Mouse (Mus musculus) urinary bladder, postnatal 10 days (tissue): ENCODE data around the gene Catsper2.

Experiments used
- DNase-seq: peaks from one replicate; pipeline ENCODE4 v3.0.0; 2022; ENCODE audit warnings: low spot score

The Catsper2 gene

DNA sequence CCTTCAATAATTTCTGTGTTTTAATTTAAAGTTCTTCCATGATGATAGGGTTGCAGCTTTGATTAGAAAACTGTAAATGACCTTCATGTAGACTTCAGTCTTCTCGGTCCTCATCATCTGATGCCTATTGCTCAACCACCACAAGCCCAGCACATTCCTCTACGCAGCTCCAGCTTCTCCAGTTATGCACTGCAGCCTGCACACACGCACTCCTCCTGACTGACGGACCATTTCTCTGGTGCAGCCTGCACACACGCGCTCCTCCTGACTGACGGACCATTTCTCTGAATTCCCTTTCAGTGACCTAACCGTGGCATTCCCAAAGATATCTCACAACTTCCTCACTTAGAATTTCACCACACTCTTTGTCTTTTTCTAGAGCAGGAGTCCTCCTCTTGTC is 60.4 kb downstream of the Catsper2 start:
- DNase-seq: no peak
